Mouse (Mus musculus): ENCODE measurements around the gene Syngap1.

GRCm38 (mm10) chr17:26939973-26940300, 1.1 kb upstream of the Syngap1 start:
- no peak for TF ChIP-seq TAL1 (conservative IDR thresholded peaks at IDR 0.05; ENCODE audit: low read depth, low read length)
- TF ChIP-seq CTCF (IDR thresholded peaks at IDR 0.05; ENCODE audit: low read depth, low read length) = no peak
